Mouse (Mus musculus): Measurements from ENCODE around the gene Ndufa4l2. TPM values are rescaled to one million over a fixed set of nuclear protein-coding genes. Genes with fewer than 3 reads are reported as not detected.

The Ndufa4l2 gene
- polyA plus RNA-seq, 1 experiment from 2014 or later: 2.4 TPM

GRCm38 (mm10) chr10:127530945-127531344, 16.2 kb downstream of the Ndufa4l2 start:
- DNase-seq (ENCODE audit: low spot score): no peak
- peak overlapping the region; percentile 51 for H3K4me3 ChIP-seq (ENCODE audit: low read depth, low read length)
- WGBS: under 1% methylated on average over 25 of the region's 25 CpGs
- peaks cover 98% of the 10 kb centered on the region for H3K27me3 ChIP-seq (ENCODE audit: control insufficient read depth, insufficient read depth, low read length)
- peaks cover 34% of the 10 kb centered on the region for H3K4me1 ChIP-seq (ENCODE audit: control insufficient read depth, insufficient read depth, low read length)
- H3K9ac ChIP-seq (ENCODE audit: low read length): peak overlapping the region; percentile 37
- no peak for ATAC-seq (ENCODE audit: insufficient read depth, low FRiP score, low TSS enrichment)
- H3K9me3 ChIP-seq (ENCODE audit: control insufficient read depth, low read length): no peaks in the 10 kb centered on the region
- peak overlapping the region; percentile 73 for H3K4me2 ChIP-seq (ENCODE audit: low read depth)
- H3K36me3 ChIP-seq (ENCODE audit: control insufficient read depth, insufficient read depth, low read length): no peaks in the 10 kb centered on the region
- peak overlapping the region; percentile 77 for H3K27ac ChIP-seq (ENCODE audit: low read depth, low read length)

GRCm38 (mm10) chr10:127531548-127531947, 16.8 kb downstream of the Ndufa4l2 start:
- no peaks in the 10 kb centered on the region for H3K9me3 ChIP-seq (ENCODE audit: control insufficient read depth, low read length)
- peak overlapping the region; percentile 73 for H3K4me2 ChIP-seq (ENCODE audit: low read depth)
- no peaks in the 10 kb centered on the region for H3K36me3 ChIP-seq (ENCODE audit: control insufficient read depth, insufficient read depth, low read length)
- peaks cover 93% of the 10 kb centered on the region for H3K27me3 ChIP-seq (ENCODE audit: control insufficient read depth, insufficient read depth, low read length)
- peak overlapping the region; percentile 77 for H3K27ac ChIP-seq (ENCODE audit: low read depth, low read length)
- H3K9ac ChIP-seq (ENCODE audit: low read length): peak overlapping the region; percentile 44; the same call in 1 of the 2 replicates
- 1% methylated on average over 4 of the region's 4 CpGs for WGBS
- peak overlapping the region; percentile 51 for H3K4me3 ChIP-seq (ENCODE audit: low read depth, low read length)
- no peak for ATAC-seq (ENCODE audit: insufficient read depth, low FRiP score, low TSS enrichment)
- no peak for DNase-seq (ENCODE audit: low spot score)
- peaks cover 30% of the 10 kb centered on the region for H3K4me1 ChIP-seq (ENCODE audit: control insufficient read depth, insufficient read depth, low read length)

GRCm38 (mm10) chr10:127534036-127534928, 19.5 kb downstream of the Ndufa4l2 start, which contains the start of gene Nxph4:
Gene Nxph4 (minus strand): TSS chr10:127534559.
- WGBS: under 1% methylated on average over 68 of the region's 78 CpGs
- Histone ChIP-seq H3K4me1 (ENCODE audit: control insufficient read depth, insufficient read depth, low read length) (peaks cover 29% of the 10 kb centered on the region), H3K4me3 (ENCODE audit: low read depth, low read length) (peak within 1 kb of the TSS; percentile 51), H3K36me3 (ENCODE audit: control insufficient read depth, insufficient read depth, low read length) (peaks cover 2% of the 10 kb centered on the region; the same call in 1 of the 2 replicates), H3K27ac (ENCODE audit: low read depth, low read length) (peak within 1 kb of the TSS; percentile 40), H3K4me2 (ENCODE audit: low read depth) (peak within 1 kb of the TSS; percentile 73), H3K27me3 (ENCODE audit: control insufficient read depth, insufficient read depth, low read length) (peaks cover 67% of the 10 kb centered on the region), H3K9ac (ENCODE audit: low read length) (peak within 1 kb of the TSS; percentile 54), H3K9me3 (ENCODE audit: control insufficient read depth, low read length) (no peaks in the 10 kb centered on the region)
- DNase-seq (ENCODE audit: low spot score) (peak; percentile 53), ATAC-seq (ENCODE audit: insufficient read depth, low FRiP score, low TSS enrichment) (peak; percentile 20)

GRCm38 (mm10) chr10:127534929-127535384, 20.2 kb downstream of the Ndufa4l2 start:
- peak overlapping the region; percentile 39 for H3K9ac ChIP-seq (ENCODE audit: low read length)
- peak; percentile 11 for ATAC-seq (ENCODE audit: insufficient read depth, low FRiP score, low TSS enrichment)
- H3K9me3 ChIP-seq (ENCODE audit: control insufficient read depth, low read length): no peaks in the 10 kb centered on the region
- 0% methylated on average over 30 of the region's 30 CpGs for WGBS
- peak overlapping the region; percentile 40 for H3K27ac ChIP-seq (ENCODE audit: low read depth, low read length)
- DNase-seq (ENCODE audit: low spot score): peak; percentile 69
- H3K4me1 ChIP-seq (ENCODE audit: control insufficient read depth, insufficient read depth, low read length): peaks cover 29% of the 10 kb centered on the region
- peaks cover 2% of the 10 kb centered on the region; the same call in 1 of the 2 replicates for H3K36me3 ChIP-seq (ENCODE audit: control insufficient read depth, insufficient read depth, low read length)
- H3K4me3 ChIP-seq (ENCODE audit: low read depth, low read length): peak overlapping the region; percentile 51
- H3K27me3 ChIP-seq (ENCODE audit: control insufficient read depth, insufficient read depth, low read length): peaks cover 60% of the 10 kb centered on the region
- H3K4me2 ChIP-seq (ENCODE audit: low read depth): peak overlapping the region; percentile 73

- H3K27ac ChIP-seq (ENCODE audit: low read depth, low read length): no peak overlapping the region
- peaks cover 42% of the 10 kb centered on the region for H3K27me3 ChIP-seq (ENCODE audit: control insufficient read depth, insufficient read depth, low read length)
- 0 out of 2 replicates have a peak, but pooled peaks have one; percentile 39 for ATAC-seq (ENCODE audit: insufficient read depth, low FRiP score, low TSS enrichment)
- peak; percentile 66 for DNase-seq (ENCODE audit: low spot score)
- H3K4me3 ChIP-seq (ENCODE audit: low read depth, low read length): no peak overlapping the region
- H3K36me3 ChIP-seq (ENCODE audit: control insufficient read depth, insufficient read depth, low read length): peaks cover 7% of the 10 kb centered on the region; the same call in 1 of the 2 replicates
- no peak overlapping the region for H3K9ac ChIP-seq (ENCODE audit: low read length)
- WGBS: 9% methylated on average over 8 of the region's 8 CpGs
- peaks cover 22% of the 10 kb centered on the region for H3K4me1 ChIP-seq (ENCODE audit: control insufficient read depth, insufficient read depth, low read length)
- no peak overlapping the region for H3K4me2 ChIP-seq (ENCODE audit: low read depth)
- H3K9me3 ChIP-seq (ENCODE audit: control insufficient read depth, low read length): no peaks in the 10 kb centered on the region
Observed at GRCm38 (mm10) chr10:127536586-127537314, 22.0 kb downstream of the Ndufa4l2 start.

GRCm38 (mm10) chr10:127537854-127538583, 23.3 kb downstream of the Ndufa4l2 start:
- Histone ChIP-seq H3K9ac (ENCODE audit: low read length) (no peak overlapping the region), H3K27ac (ENCODE audit: low read depth, low read length) (0 out of 2 replicates have a peak overlapping the region, but pooled peaks have one; percentile 56), H3K27me3 (ENCODE audit: control insufficient read depth, insufficient read depth, low read length) (peaks cover 30% of the 10 kb centered on the region), H3K4me2 (ENCODE audit: low read depth) (no peak overlapping the region), H3K9me3 (ENCODE audit: control insufficient read depth, low read length) (no peaks in the 10 kb centered on the region), H3K4me3 (ENCODE audit: low read depth, low read length) (no peak overlapping the region), H3K4me1 (ENCODE audit: control insufficient read depth, insufficient read depth, low read length) (peaks cover 20% of the 10 kb centered on the region), H3K36me3 (ENCODE audit: control insufficient read depth, insufficient read depth, low read length) (peaks cover 13% of the 10 kb centered on the region)
- 23% methylated on average over 7 of the region's 7 CpGs for WGBS
- DNase-seq (ENCODE audit: low spot score) (peak; percentile 81), ATAC-seq (ENCODE audit: insufficient read depth, low FRiP score, low TSS enrichment) (peak; percentile 14; the same call in 1 of the 2 replicates)

GRCm38 (mm10) chr10:127541510-127541909, 26.7 kb downstream of the Ndufa4l2 start:
- ATAC-seq (ENCODE audit: insufficient read depth, low FRiP score, low TSS enrichment): no peak
- Histone ChIP-seq H3K9ac (ENCODE audit: low read length) (no peak overlapping the region), H3K9me3 (ENCODE audit: control insufficient read depth, low read length) (no peaks in the 10 kb centered on the region), H3K4me3 (ENCODE audit: low read depth, low read length) (no peak overlapping the region), H3K27me3 (ENCODE audit: control insufficient read depth, insufficient read depth, low read length) (no peaks in the 10 kb centered on the region), H3K4me1 (ENCODE audit: control insufficient read depth, insufficient read depth, low read length) (peaks cover 3% of the 10 kb centered on the region; the same call in 1 of the 2 replicates), H3K36me3 (ENCODE audit: control insufficient read depth, insufficient read depth, low read length) (peaks cover 25% of the 10 kb centered on the region), H3K27ac (ENCODE audit: low read depth, low read length) (no peak overlapping the region), H3K4me2 (ENCODE audit: low read depth) (no peak overlapping the region)
- no peak for DNase-seq (ENCODE audit: low spot score)
- WGBS: 94% methylated on average over 8 of the region's 8 CpGs

- H3K36me3 ChIP-seq (ENCODE audit: control insufficient read depth, insufficient read depth, low read length): peaks cover 30% of the 10 kb centered on the region
- DNase-seq (ENCODE audit: low spot score) (no peak), ATAC-seq (ENCODE audit: insufficient read depth, low FRiP score, low TSS enrichment) (no peak)
- H3K27ac ChIP-seq (ENCODE audit: low read depth, low read length): no peak overlapping the region
- H3K4me3 ChIP-seq (ENCODE audit: low read depth, low read length): no peak overlapping the region
- peaks cover 3% of the 10 kb centered on the region; the same call in 1 of the 2 replicates for H3K4me1 ChIP-seq (ENCODE audit: control insufficient read depth, insufficient read depth, low read length)
- H3K27me3 ChIP-seq (ENCODE audit: control insufficient read depth, insufficient read depth, low read length): no peaks in the 10 kb centered on the region
- no peak overlapping the region for H3K9ac ChIP-seq (ENCODE audit: low read length)
- no peak overlapping the region for H3K4me2 ChIP-seq (ENCODE audit: low read depth)
- WGBS: 89% methylated on average over 13 of the region's 13 CpGs
- H3K9me3 ChIP-seq (ENCODE audit: control insufficient read depth, low read length): no peaks in the 10 kb centered on the region
Observed at GRCm38 (mm10) chr10:127542084-127542483, 27.3 kb downstream of the Ndufa4l2 start.

All from neural tube, embryonic 11.5 days (tissue).